Mouse (Mus musculus): Measurements from ENCODE around the gene Acvr1c. TPM values are rescaled to one million over a fixed set of nuclear protein-coding genes. Genes with fewer than 3 reads are reported as not detected.
A peak's percentile ranks its signal among the peaks of the same experiment; 100 is the strongest.

Acvr1c gene
- total RNA-seq, 2 experiments from 2014 or later = 11.1 to 33.6 TPM

- DNase-seq (ENCODE audit: low spot score in 2 of 2) = no peak
Observed at GRCm38 (mm10) chr2:58289759-58290431, 67.8 kb downstream of the Acvr1c start.

DNA sequence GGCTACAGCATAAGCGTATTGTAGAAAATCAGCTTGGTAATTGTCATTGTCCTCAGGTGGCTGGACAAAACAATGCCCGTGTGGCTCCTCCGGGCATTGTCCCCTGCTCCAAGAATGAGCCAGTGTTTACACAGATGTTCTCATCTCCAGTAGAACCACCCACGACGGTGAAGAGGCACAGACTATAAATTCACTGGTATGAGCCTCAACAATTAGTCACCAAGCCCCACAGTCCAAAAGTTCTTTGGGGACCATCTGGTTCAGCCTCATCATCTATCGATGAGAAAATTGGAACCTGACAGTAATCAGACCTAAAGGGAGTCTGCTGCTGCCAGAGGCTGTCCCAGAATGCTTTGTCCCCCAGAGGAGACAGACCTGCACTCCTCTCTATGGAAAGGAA lies 68.4 kb downstream of the Acvr1c start:
- DNase-seq (ENCODE audit: low spot score in 2 of 2) = no peak

- peak; percentile 60 for DNase-seq (ENCODE audit: low spot score in 2 of 2)
Observed at GRCm38 (mm10) chr2:58282259-58282910, 75.3 kb downstream of the Acvr1c start.

DNA sequence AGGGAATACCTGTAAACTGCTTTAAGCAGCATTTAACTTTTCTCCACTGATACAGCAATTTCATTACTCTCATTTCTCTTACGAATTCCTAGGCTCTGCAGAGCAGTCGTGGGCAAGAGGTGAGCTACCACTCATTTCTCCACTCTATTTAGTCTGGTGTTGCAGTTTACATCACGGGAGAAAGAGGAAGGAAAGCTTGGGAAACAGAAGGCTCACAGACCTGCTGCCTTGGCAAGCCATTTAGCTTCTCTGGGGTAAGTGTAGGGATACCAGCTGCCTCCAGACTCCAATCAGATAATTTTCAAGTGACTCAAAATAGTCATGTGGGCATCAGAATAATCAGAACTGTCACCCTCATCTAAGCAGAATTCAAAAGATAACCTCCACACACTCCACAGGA lies 76.6 kb downstream of the Acvr1c start:
- no peak for DNase-seq (ENCODE audit: low spot score in 2 of 2)

GRCm38 (mm10) chr2:58279163-58279562 lies 78.5 kb downstream of the Acvr1c start:
- DNase-seq (ENCODE audit: low spot score in 2 of 2) = no peak

- no peak for DNase-seq (ENCODE audit: low spot score in 2 of 2)
Observed at GRCm38 (mm10) chr2:58276454-58276853, 81.2 kb downstream of the Acvr1c start.

- no peak for DNase-seq (ENCODE audit: low spot score in 2 of 2)
Observed at GRCm38 (mm10) chr2:58240639-58241038, 117.1 kb downstream of the Acvr1c start.

- DNase-seq (ENCODE audit: low spot score in 2 of 2) = no peak
Observed at GRCm38 (mm10) chr2:58237487-58237886, 120.2 kb downstream of the Acvr1c start.

Other genes with a start within 250 kb of the Acvr1c start
- gene Cytip, start 162.4 kb downstream of the Acvr1c start, total RNA-seq (2021) = 10 to 100 TPM; 13.8 to 21.8 TPM
- gene Gm17409, start 112.2 kb upstream of the Acvr1c start, total RNA-seq (2021) = not detected
- gene Acvr1, start 209.3 kb upstream of the Acvr1c start, total RNA-seq (2021) = 10 to 100 TPM; 38.9 to 97.3 TPM
- 10 to 100 TPM; 17.3 to 18.1 TPM for gene Upp2, start 209.4 kb upstream of the Acvr1c start, total RNA-seq (2021)

Measured in adrenal gland, adult 18-20 months (tissue).